Mouse (Mus musculus) ES-E14 (cell line): ENCODE data around the gene Zfp598.

ENCODE experiments used
- CHD2 ChIP-seq: IDR thresholded peaks from 2 replicates; pipeline ENCODE4 v1.6.1; 2014; ENCODE audit warnings: mild to moderate bottlenecking, low read depth, low read length, inconsistent platforms
- HCFC1 ChIP-seq: IDR thresholded peaks from 2 replicates; pipeline ENCODE4 v1.6.1; 2012; ENCODE audit warnings: low read length, inconsistent platforms, borderline replicate concordance; ENCODE audit not compliant: insufficient read depth
- MAFK ChIP-seq: IDR thresholded peaks from 2 replicates; pipeline ENCODE4 v1.6.1; 2014; ENCODE audit warnings: mild to moderate bottlenecking, low read depth, low read length, inconsistent platforms; ENCODE audit not compliant: insufficient read depth
- ZC3H11A ChIP-seq: IDR thresholded peaks from 2 replicates; pipeline ENCODE4 v1.6.1; 2012; ENCODE audit warnings: low read depth, mild to moderate bottlenecking, inconsistent platforms, low read length, borderline replicate concordance
- ZNF384 ChIP-seq: IDR thresholded peaks from 2 replicates; pipeline ENCODE4 v1.6.1; 2012; ENCODE audit warnings: low read depth, low read length, inconsistent platforms

GRCm38 (mm10) chr17:24649581-24650069 is 19.9 kb upstream of the Zfp598 start:
- TF ChIP-seq MAFK = no peak
- no peak for TF ChIP-seq HCFC1
- TF ChIP-seq CHD2 = no peak
- no peak for TF ChIP-seq ZC3H11A
- no peak for TF ChIP-seq ZNF384
